Mouse (Mus musculus) midbrain, embryonic 16.5 days (tissue): ENCODE results near the gene Rbx1. TPM values are rescaled to one million over a fixed set of nuclear protein-coding genes. Genes with fewer than 3 reads are reported as not detected.

Experiments used
- ATAC-seq: fragments of 200-750 bp; cut with Nextera tagmentation; 2 replicates; pipeline ENCODE4 v1.8.0; 2017; ENCODE audit warnings: moderate TSS enrichment
- H3K27ac ChIP-seq: fragments of 300-500 bp; sonication (generic); 2 replicates; pipeline ENCODE4 v1.5.1; 2014; ENCODE audit warnings: mild to moderate bottlenecking, low read length, mixed read lengths
- H3K27me3 ChIP-seq: fragments of 300-500 bp; sonication (generic); 2 replicates; pipeline ENCODE4 v1.6.1; 2014; ENCODE audit warnings: low read depth, low read length, mixed read lengths; ENCODE audit not compliant: control insufficient read depth, insufficient read depth
- H3K36me3 ChIP-seq: fragments of 300-500 bp; sonication (generic); 2 replicates; pipeline ENCODE4 v1.6.1; 2014; ENCODE audit warnings: mild to moderate bottlenecking, low read length, moderate library complexity, mixed read lengths; ENCODE audit not compliant: control insufficient read depth, insufficient read depth
- H3K4me1 ChIP-seq: fragments of 300-500 bp; sonication (generic); 2 replicates; pipeline ENCODE4 v1.6.1; 2014; ENCODE audit warnings: mild to moderate bottlenecking, low read length, mixed read lengths; ENCODE audit not compliant: control insufficient read depth, insufficient read depth
- H3K4me2 ChIP-seq: fragments of 300-500 bp; sonication (generic); 2 replicates; pipeline ENCODE4 v1.6.1; 2014; ENCODE audit warnings: mild to moderate bottlenecking, low read length, mixed read lengths
- H3K4me3 ChIP-seq: fragments of 300-500 bp; sonication (generic); 2 replicates; pipeline ENCODE4 v1.5.1; 2014; ENCODE audit warnings: low read depth, mild to moderate bottlenecking, low read length, moderate library complexity, mixed read lengths
- H3K9ac ChIP-seq: fragments of 300-500 bp; sonication (generic); 2 replicates; pipeline ENCODE4 v1.6.1; 2014; ENCODE audit warnings: low read depth, low read length, mixed read lengths
- H3K9me3 ChIP-seq: fragments of 300-500 bp; sonication (generic); replicated peaks from 2 replicates; pipeline ENCODE4 v1.6.1; 2014; ENCODE audit warnings: mild to moderate bottlenecking, low read length, mixed read lengths; ENCODE audit not compliant: control insufficient read depth, poor library complexity, severe bottlenecking
- WGBS: fragments of 180-500 bp; shearing (Covaris S2); extraction: QIAGEN DNeasy Blood & Tissue Kit; methylation state at CpG from one replicate; pipeline ENCODE4 v1.1.7; 2014; 5-methylcytosine and 5-hydroxymethylcytosine counted together
- polyA plus RNA-seq: library from polyadenylated mRNA; unstranded; fragments of >200 nt; fragmentation: Nextera tagmentation; extraction: Ambion mirVana; gene quantifications from 2 replicates; pipeline ENCODE4 v1.2.1, GENCODE M21; 2015

Rbx1 gene
- polyA plus RNA-seq, 1 experiment from 2014 or later: 396 TPM

- ATAC-seq: peak; percentile 90
- H3K4me1 ChIP-seq: peaks cover 7% of the 10 kb centered on the region; the same call in 1 of the 2 replicates
- WGBS: 0% methylated on average over 41 of the region's 41 CpGs
- H3K27me3 ChIP-seq: no peaks in the 10 kb centered on the region
- peak overlapping the region; percentile 59 for H3K4me3 ChIP-seq
- peak overlapping the region; percentile 82 for H3K9ac ChIP-seq
- peak overlapping the region; percentile 90 for H3K27ac ChIP-seq
- H3K9me3 ChIP-seq: no peaks in the 10 kb centered on the region
- no peaks in the 10 kb centered on the region for H3K36me3 ChIP-seq
- H3K4me2 ChIP-seq: peak overlapping the region; percentile 93
Observed at GRCm38 (mm10) chr15:81523169-81523871, 57.2 kb downstream of the Rbx1 start.

GRCm38 (mm10) chr15:81523901-81524300, 57.8 kb downstream of the Rbx1 start:
- 1% methylated on average over 12 of the region's 12 CpGs for WGBS
- H3K4me1 ChIP-seq: peaks cover 7% of the 10 kb centered on the region; the same call in 1 of the 2 replicates
- peak overlapping the region; percentile 90 for H3K27ac ChIP-seq
- H3K4me2 ChIP-seq: peak overlapping the region; percentile 93
- H3K27me3 ChIP-seq: no peaks in the 10 kb centered on the region
- peak overlapping the region; percentile 59 for H3K4me3 ChIP-seq
- ATAC-seq: no peak
- H3K36me3 ChIP-seq: no peaks in the 10 kb centered on the region
- no peaks in the 10 kb centered on the region for H3K9me3 ChIP-seq
- peak overlapping the region; percentile 82 for H3K9ac ChIP-seq

Other genes with a start within 250 kb of the Rbx1 start
- 6.7 and 8.7 TPM in 2 replicates for gene Mchr1, start 230.8 kb upstream of the Rbx1 start, polyA plus RNA-seq
- 136 and 141 TPM in 2 replicates for gene Slc25a17, start 105.5 kb upstream of the Rbx1 start, polyA plus RNA-seq
- gene St13, start 66.2 kb upstream of the Rbx1 start, polyA plus RNA-seq: 216 and 221 TPM in 2 replicates
- 9.6 and 10.0 TPM in 2 replicates for gene Xpnpep3, start 66.2 kb upstream of the Rbx1 start, polyA plus RNA-seq
- gene Dnajb7, start 58.0 kb upstream of the Rbx1 start, polyA plus RNA-seq: 1.0 and 2.2 TPM in 2 replicates
- gene Ep300, start 119.1 kb downstream of the Rbx1 start, polyA plus RNA-seq: 18.9 and 21.2 TPM in 2 replicates
- gene L3mbtl2, start 197.6 kb downstream of the Rbx1 start, polyA plus RNA-seq: 31.9 and 32.8 TPM in 2 replicates
- 41.4 and 42.5 TPM in 2 replicates for gene Chadl, start 231.0 kb downstream of the Rbx1 start, polyA plus RNA-seq